Mouse (Mus musculus): ENCODE measurements at regions not wholly inside any gene's neighbourhood (a gene's known extent, or its start where the extent isn't known, plus 50 kb on each side); places are given as distances from the start of the nearest gene placed in this dataset.
A peak's percentile ranks its signal among the peaks of the same experiment; 100 is the strongest.
"Not testable (repeated sequence)": the region's sequence is repeated elsewhere in the genome, so short reads cannot be mapped to it uniquely, and the experiment has no call there.

DNA sequence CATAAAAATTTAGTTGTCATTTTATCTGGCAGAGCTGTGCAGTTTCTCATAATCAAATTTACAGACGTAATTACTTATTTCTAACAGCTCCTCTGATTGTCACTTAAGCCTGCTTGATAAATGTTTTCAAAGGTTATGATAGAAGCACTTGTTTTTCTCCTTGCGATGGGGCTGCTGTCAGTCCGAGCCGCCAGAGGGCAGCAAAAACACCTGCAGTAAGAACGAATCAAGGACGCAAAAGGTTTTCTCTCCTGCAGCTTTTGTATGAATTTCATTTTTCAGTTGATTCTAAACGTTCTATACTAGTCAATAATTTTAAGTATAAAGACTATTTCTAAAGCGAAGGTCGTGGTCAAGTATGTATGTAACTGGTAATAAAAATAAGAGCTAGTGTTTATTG is 166.1 kb downstream of the AI429214 start:
- no peak overlapping the region for H3K4me3 ChIP-seq (ENCODE audit: low read depth, low read length)
- H3K4me2 ChIP-seq (ENCODE audit: low read depth, low read length, poor library complexity, severe bottlenecking), result no peak overlapping the region
- DNase-seq (ENCODE audit: low spot score), result peak; percentile 84
- no peak overlapping the region for H3K9ac ChIP-seq (replicated peaks; ENCODE audit: low read length, poor library complexity, severe bottlenecking)
- TF ChIP-seq CTCF (IDR thresholded peaks at IDR 0.05), result peak; percentile 93
- 7% methylated on average over 9 of the region's 9 CpGs for WGBS
- no peak for ATAC-seq (ENCODE audit: low FRiP score)
- no peaks in the 10 kb centered on the region for H3K27me3 ChIP-seq (ENCODE audit: insufficient read depth, low read length)
- H3K9me3 ChIP-seq (ENCODE audit: low read length), result no peaks in the 10 kb centered on the region
- no peaks in the 10 kb centered on the region for H3K36me3 ChIP-seq (ENCODE audit: insufficient read depth, low read length)
- H3K4me1 ChIP-seq (ENCODE audit: insufficient read depth, low read length), result no peaks in the 10 kb centered on the region
- no peak overlapping the region for H3K27ac ChIP-seq (ENCODE audit: low read depth, low read length)

- 89% methylated on average over 1 of the region's 1 CpGs for WGBS
- H3K4me1 ChIP-seq (ENCODE audit: insufficient read depth, low read length), result no peaks in the 10 kb centered on the region
- no peak overlapping the region for H3K4me3 ChIP-seq (ENCODE audit: low read depth, low read length)
- no peak overlapping the region for H3K9ac ChIP-seq (replicated peaks; ENCODE audit: low read length, poor library complexity, severe bottlenecking)
- no peaks in the 10 kb centered on the region for H3K9me3 ChIP-seq (ENCODE audit: low read length)
- H3K4me2 ChIP-seq (ENCODE audit: low read depth, low read length, poor library complexity, severe bottlenecking), result no peak overlapping the region
- no peaks in the 10 kb centered on the region for H3K36me3 ChIP-seq (ENCODE audit: insufficient read depth, low read length)
- no peak for TF ChIP-seq CTCF (IDR thresholded peaks at IDR 0.05)
- no peak for ATAC-seq (ENCODE audit: low FRiP score)
- H3K27me3 ChIP-seq (ENCODE audit: insufficient read depth, low read length), result no peaks in the 10 kb centered on the region
- no peak overlapping the region for H3K27ac ChIP-seq (ENCODE audit: low read depth, low read length)
- DNase-seq (ENCODE audit: low spot score), result no peak
Measured at GRCm38 (mm10) chr8:37196859-37197258, 203.5 kb downstream of the AI429214 start.

DNA sequence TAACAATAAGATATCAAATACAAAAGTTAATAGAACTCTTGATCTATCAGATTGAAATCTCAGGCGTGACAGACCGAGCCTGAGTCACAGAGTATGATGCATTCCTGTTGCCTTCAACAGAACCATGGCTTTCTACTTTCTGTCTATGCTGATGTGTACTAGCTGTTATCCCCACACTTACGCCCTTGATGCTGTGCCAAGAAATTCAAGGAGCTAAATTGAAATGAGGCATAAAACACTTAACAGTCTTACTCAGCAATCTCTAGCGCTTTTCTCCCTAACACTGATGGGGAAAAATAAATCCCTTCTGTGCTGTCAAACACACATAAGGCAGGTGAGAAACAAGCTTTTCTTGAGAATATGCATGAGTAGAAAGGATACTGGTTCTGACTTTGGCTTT is 222.5 kb downstream of the AI429214 start:
- ATAC-seq (ENCODE audit: low FRiP score) (no peak), DNase-seq (ENCODE audit: low spot score) (no peak)
- H3K27me3 ChIP-seq (ENCODE audit: insufficient read depth, low read length), result no peaks in the 10 kb centered on the region
- no peaks in the 10 kb centered on the region for H3K36me3 ChIP-seq (ENCODE audit: insufficient read depth, low read length)
- H3K4me1 ChIP-seq (ENCODE audit: insufficient read depth, low read length), result no peaks in the 10 kb centered on the region
- no peak overlapping the region for H3K27ac ChIP-seq (ENCODE audit: low read depth, low read length)
- 80% methylated on average over 4 of the region's 4 CpGs for WGBS
- no peak overlapping the region for H3K9ac ChIP-seq (replicated peaks; ENCODE audit: low read length, poor library complexity, severe bottlenecking)
- TF ChIP-seq CTCF (IDR thresholded peaks at IDR 0.05), result no peak
- H3K4me3 ChIP-seq (ENCODE audit: low read depth, low read length), result no peak overlapping the region
- no peak overlapping the region for H3K4me2 ChIP-seq (ENCODE audit: low read depth, low read length, poor library complexity, severe bottlenecking)
- H3K9me3 ChIP-seq (ENCODE audit: low read length), result no peaks in the 10 kb centered on the region

GRCm38 (mm10) chr8:37227091-37227490 is 233.7 kb downstream of the AI429214 start:
- H3K27ac ChIP-seq (ENCODE audit: low read depth, low read length), result no peak overlapping the region
- H3K9ac ChIP-seq (replicated peaks; ENCODE audit: low read length, poor library complexity, severe bottlenecking), result no peak overlapping the region
- no peaks in the 10 kb centered on the region for H3K27me3 ChIP-seq (ENCODE audit: insufficient read depth, low read length)
- no peaks in the 10 kb centered on the region for H3K36me3 ChIP-seq (ENCODE audit: insufficient read depth, low read length)
- no peak overlapping the region for H3K4me3 ChIP-seq (ENCODE audit: low read depth, low read length)
- DNase-seq (ENCODE audit: low spot score) (peak; percentile 12), ATAC-seq (ENCODE audit: low FRiP score) (no peak)
- no peaks in the 10 kb centered on the region for H3K4me1 ChIP-seq (ENCODE audit: insufficient read depth, low read length)
- no peak overlapping the region for H3K4me2 ChIP-seq (ENCODE audit: low read depth, low read length, poor library complexity, severe bottlenecking)
- TF ChIP-seq CTCF (IDR thresholded peaks at IDR 0.05), result no peak
- H3K9me3 ChIP-seq (ENCODE audit: low read length), result no peaks in the 10 kb centered on the region
- WGBS, result 73% methylated on average over 2 of the region's 2 CpGs

- no peak for TF ChIP-seq CTCF (IDR thresholded peaks at IDR 0.05)
- DNase-seq (ENCODE audit: low spot score) (no peak), ATAC-seq (ENCODE audit: low FRiP score) (no peak)
- Histone ChIP-seq H3K9me3 (ENCODE audit: low read length) (no peaks in the 10 kb centered on the region), H3K4me2 (ENCODE audit: low read depth, low read length, poor library complexity, severe bottlenecking) (no peak overlapping the region), H3K27me3 (ENCODE audit: insufficient read depth, low read length) (no peaks in the 10 kb centered on the region), H3K36me3 (ENCODE audit: insufficient read depth, low read length) (no peaks in the 10 kb centered on the region), H3K9ac (replicated peaks; ENCODE audit: low read length, poor library complexity, severe bottlenecking) (no peak overlapping the region), H3K4me3 (ENCODE audit: low read depth, low read length) (no peak overlapping the region), H3K4me1 (ENCODE audit: insufficient read depth, low read length) (no peaks in the 10 kb centered on the region), H3K27ac (ENCODE audit: low read depth, low read length) (no peak overlapping the region)
- 94% methylated on average over 2 of the region's 2 CpGs for WGBS
Measured at GRCm38 (mm10) chr8:37237306-37237705, 243.9 kb downstream of the AI429214 start.

DNA sequence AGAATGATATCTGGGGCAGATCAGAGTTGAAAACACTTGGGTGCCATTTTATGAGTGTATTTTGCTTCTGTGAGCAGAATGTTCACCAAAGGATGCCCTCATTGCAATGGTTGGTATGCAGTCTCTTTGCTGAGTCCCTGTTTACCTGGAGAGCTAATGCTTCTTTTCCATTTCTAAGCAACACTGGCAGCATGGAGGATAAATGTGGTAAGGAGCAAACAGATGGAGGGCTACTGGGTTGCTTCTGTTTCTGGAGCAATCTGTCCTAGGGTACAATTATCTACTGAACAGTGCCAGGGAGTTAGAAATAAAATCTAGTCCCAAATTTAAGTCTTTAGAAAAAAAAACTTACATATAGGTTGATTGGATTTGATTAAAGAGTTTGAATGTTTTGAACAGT is 245.9 kb downstream of the AI429214 start:
- no peak overlapping the region for H3K4me3 ChIP-seq (ENCODE audit: low read depth, low read length)
- H3K4me2 ChIP-seq (ENCODE audit: low read depth, low read length, poor library complexity, severe bottlenecking), result no peak overlapping the region
- H3K27ac ChIP-seq (ENCODE audit: low read depth, low read length), result no peak overlapping the region
- no peak overlapping the region for H3K9ac ChIP-seq (replicated peaks; ENCODE audit: low read length, poor library complexity, severe bottlenecking)
- H3K36me3 ChIP-seq (ENCODE audit: insufficient read depth, low read length), result no peaks in the 10 kb centered on the region
- no peak for ATAC-seq (ENCODE audit: low FRiP score)
- no peaks in the 10 kb centered on the region for H3K9me3 ChIP-seq (ENCODE audit: low read length)
- H3K27me3 ChIP-seq (ENCODE audit: insufficient read depth, low read length), result no peaks in the 10 kb centered on the region
- H3K4me1 ChIP-seq (ENCODE audit: insufficient read depth, low read length), result no peaks in the 10 kb centered on the region
- TF ChIP-seq CTCF (IDR thresholded peaks at IDR 0.05), result no peak
- DNase-seq (ENCODE audit: low spot score), result no peak

- H3K9me3 ChIP-seq (ENCODE audit: low read length); H3K36me3 ChIP-seq (ENCODE audit: insufficient read depth, low read length): not testable (repeated sequence)
- 86% methylated on average over 7 of the region's 7 CpGs for WGBS
Measured at GRCm38 (mm10) chr8:37251234-37251633, 257.8 kb downstream of the AI429214 start.

More at GRCm38 (mm10) chr8:37251234-37251633, 257.8 kb downstream of the AI429214 start:
- not testable (repeated sequence) for DNase-seq (ENCODE audit: low spot score); H3K9ac ChIP-seq (replicated peaks; ENCODE audit: low read length, poor library complexity, severe bottlenecking); H3K4me3 ChIP-seq (ENCODE audit: low read depth, low read length); H3K27me3 ChIP-seq (ENCODE audit: insufficient read depth, low read length); H3K4me1 ChIP-seq (ENCODE audit: insufficient read depth, low read length); H3K4me2 ChIP-seq (ENCODE audit: low read depth, low read length, poor library complexity, severe bottlenecking); H3K27ac ChIP-seq (ENCODE audit: low read depth, low read length); ATAC-seq (ENCODE audit: low FRiP score)

All from midbrain, postnatal 0 days (tissue).